Mouse (Mus musculus) forebrain, embryonic 14.5 days (tissue): ENCODE measurements around the gene Rbm5. TPM values are rescaled to one million over a fixed set of nuclear protein-coding genes. Genes with fewer than 3 reads are reported as not detected.

Experiments used
- ATAC-seq: fragments of 200-750 bp; cut with Nextera tagmentation; 2 replicates; pipeline ENCODE4 v1.8.0; 2017; ENCODE audit warnings: mild to moderate bottlenecking, moderate library complexity
- DNase-seq: peaks from one replicate; pipeline ENCODE4 v3.0.0-alpha.2; 2015; ENCODE audit warnings: low spot score
- H3K27ac ChIP-seq: fragments of 300-500 bp; sonication (generic); 2 replicates; pipeline ENCODE4 v1.5.1; 2014; ENCODE audit warnings: low read depth, mild to moderate bottlenecking, control low read depth, low read length, moderate library complexity
- H3K27me3 ChIP-seq: fragments of 300-500 bp; sonication (generic); replicated peaks from 2 replicates; pipeline ENCODE4 v1.6.1; 2014; ENCODE audit warnings: low read length, control low read depth, mixed read lengths; ENCODE audit not compliant: control insufficient read depth, insufficient read depth
- H3K36me3 ChIP-seq: fragments of 300-500 bp; sonication (generic); 2 replicates; pipeline ENCODE4 v1.6.1; 2014; ENCODE audit warnings: low read length, control low read depth; ENCODE audit not compliant: control insufficient read depth, insufficient read depth
- H3K4me1 ChIP-seq: fragments of 300-500 bp; sonication (generic); 2 replicates; pipeline ENCODE4 v1.6.1; 2014; ENCODE audit warnings: antibody characterized with exemption, low read length, control low read depth; ENCODE audit not compliant: control insufficient read depth, insufficient read depth
- H3K4me2 ChIP-seq: fragments of 300-500 bp; sonication (generic); 2 replicates; pipeline ENCODE4 v1.6.1; 2014; ENCODE audit warnings: mild to moderate bottlenecking, control low read depth, low read length
- H3K4me3 ChIP-seq: fragments of 300-500 bp; sonication (generic); 2 replicates; pipeline ENCODE4 v1.5.1; 2014; ENCODE audit warnings: low read depth, low read length, control low read depth
- H3K9ac ChIP-seq: fragments of 300-500 bp; sonication (generic); 2 replicates; pipeline ENCODE4 v1.6.1; 2014; ENCODE audit warnings: mild to moderate bottlenecking, low read length, control low read depth, moderate library complexity
- H3K9me3 ChIP-seq: fragments of 300-500 bp; sonication (generic); replicated peaks from 2 replicates; pipeline ENCODE4 v1.6.1; 2016; ENCODE audit warnings: low read length, control low read depth, mixed read lengths; ENCODE audit not compliant: control insufficient read depth
- WGBS: fragments of 180-500 bp; shearing (Covaris S2); extraction: QIAGEN DNeasy Blood & Tissue Kit; methylation state at CpG from one replicate; pipeline ENCODE4 v1.1.7; 2014; 5-methylcytosine and 5-hydroxymethylcytosine counted together
- polyA plus RNA-seq: library from polyadenylated mRNA; unstranded; fragments of >200 nt; fragmentation: Nextera tagmentation; extraction: Ambion mirVana; gene quantifications from 2 replicates; pipeline ENCODE4 v1.2.1, GENCODE M21; 2014

Gene Rbm5
- polyA plus RNA-seq, 1 experiment from 2014 or later = 188 TPM

DNA sequence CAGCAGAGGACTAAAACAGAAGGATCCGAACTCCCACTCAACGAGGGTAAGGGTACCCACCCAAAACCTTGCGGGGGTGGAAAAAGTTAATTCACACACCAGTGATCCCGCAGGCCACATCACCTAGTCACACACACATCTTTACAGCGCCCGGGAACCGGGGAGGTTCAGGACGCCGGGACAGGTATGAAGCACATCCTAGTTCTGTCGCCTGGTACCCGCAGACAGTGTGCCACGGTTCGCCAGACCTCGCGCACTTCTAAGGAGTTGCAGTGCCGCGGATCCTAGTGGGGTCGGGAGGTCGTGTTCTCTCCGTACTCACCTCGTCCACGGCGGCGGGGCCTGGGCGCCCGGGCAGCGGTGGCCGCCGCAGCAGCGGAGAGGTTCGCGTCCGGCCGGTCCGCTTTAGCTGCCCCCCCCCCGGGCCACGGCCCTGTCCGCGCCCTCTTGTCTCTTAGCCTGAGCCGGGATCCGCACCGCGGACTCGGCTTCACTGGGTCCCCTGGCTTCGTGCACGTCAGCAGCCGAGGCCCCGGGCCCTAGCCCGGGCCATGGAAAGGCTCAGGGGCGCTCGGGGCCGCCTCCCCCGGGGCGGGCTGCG lies 61.6 kb downstream of the Rbm5 start:
- peaks cover 12% of the 10 kb centered on the region; the same call in 1 of the 2 replicates for H3K27me3 ChIP-seq
- peaks cover 25% of the 10 kb centered on the region for H3K4me1 ChIP-seq
- ATAC-seq = peak; percentile 9; the same call in 1 of the 2 replicates

DNA sequence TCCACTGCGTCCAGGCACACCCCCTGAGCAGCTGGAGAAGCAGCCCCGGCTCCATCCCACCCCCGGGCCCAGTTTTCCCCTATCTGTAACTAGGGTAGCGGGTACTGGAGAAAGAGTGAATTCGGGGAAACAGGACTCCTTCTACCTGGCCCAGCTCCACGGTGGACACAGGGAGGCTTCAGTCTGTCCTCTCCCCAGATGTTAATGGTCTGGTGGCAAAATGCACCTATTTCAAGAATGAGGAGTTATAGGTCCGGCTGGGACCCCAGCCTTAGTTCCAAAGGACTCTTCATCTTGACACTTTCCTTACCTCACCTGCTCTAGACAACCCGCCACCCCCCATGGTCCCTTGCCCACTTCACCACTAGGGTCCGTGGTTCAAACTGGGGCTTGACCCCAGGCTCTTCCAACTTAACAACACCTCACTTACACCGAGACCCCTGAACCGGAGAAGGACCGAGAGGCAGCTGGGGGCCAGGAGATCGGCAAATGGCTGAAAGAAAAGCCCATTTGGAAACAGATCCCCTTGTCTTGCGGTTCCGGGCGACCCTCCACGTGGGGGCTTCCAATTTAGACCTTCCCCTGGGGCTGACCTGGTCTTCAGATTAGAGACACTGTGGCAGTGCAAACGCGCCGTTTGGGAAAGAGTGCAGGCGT lies 62.2 kb downstream of the Rbm5 start:
- ATAC-seq (no peak), DNase-seq (no peak)
- peaks cover 17% of the 10 kb centered on the region for H3K36me3 ChIP-seq
- H3K9me3 ChIP-seq = no peaks in the 10 kb centered on the region
- H3K4me1 ChIP-seq = peaks cover 22% of the 10 kb centered on the region
- H3K27me3 ChIP-seq = peaks cover 12% of the 10 kb centered on the region; the same call in 1 of the 2 replicates
- H3K27ac ChIP-seq = peak overlapping the region; percentile 81
- WGBS = 7% methylated on average over 21 of the region's 21 CpGs
- peak overlapping the region; percentile 94 for H3K4me2 ChIP-seq
- H3K9ac ChIP-seq = peak overlapping the region; percentile 88
- H3K4me3 ChIP-seq = peak overlapping the region; percentile 68

More for the DNA sequence above, 61.6 kb downstream of the Rbm5 start:
- no peak for DNase-seq
- WGBS = 2% methylated on average over 44 of the region's 55 CpGs
- Histone ChIP-seq H3K4me3 (peak overlapping the region; percentile 68), H3K9me3 (no peaks in the 10 kb centered on the region), H3K27ac (peak overlapping the region; percentile 78; the same call in 1 of the 2 replicates), H3K36me3 (peaks cover 11% of the 10 kb centered on the region; the same call in 1 of the 2 replicates), H3K4me2 (peak overlapping the region; percentile 94), H3K9ac (peak overlapping the region; percentile 88)

DNA sequence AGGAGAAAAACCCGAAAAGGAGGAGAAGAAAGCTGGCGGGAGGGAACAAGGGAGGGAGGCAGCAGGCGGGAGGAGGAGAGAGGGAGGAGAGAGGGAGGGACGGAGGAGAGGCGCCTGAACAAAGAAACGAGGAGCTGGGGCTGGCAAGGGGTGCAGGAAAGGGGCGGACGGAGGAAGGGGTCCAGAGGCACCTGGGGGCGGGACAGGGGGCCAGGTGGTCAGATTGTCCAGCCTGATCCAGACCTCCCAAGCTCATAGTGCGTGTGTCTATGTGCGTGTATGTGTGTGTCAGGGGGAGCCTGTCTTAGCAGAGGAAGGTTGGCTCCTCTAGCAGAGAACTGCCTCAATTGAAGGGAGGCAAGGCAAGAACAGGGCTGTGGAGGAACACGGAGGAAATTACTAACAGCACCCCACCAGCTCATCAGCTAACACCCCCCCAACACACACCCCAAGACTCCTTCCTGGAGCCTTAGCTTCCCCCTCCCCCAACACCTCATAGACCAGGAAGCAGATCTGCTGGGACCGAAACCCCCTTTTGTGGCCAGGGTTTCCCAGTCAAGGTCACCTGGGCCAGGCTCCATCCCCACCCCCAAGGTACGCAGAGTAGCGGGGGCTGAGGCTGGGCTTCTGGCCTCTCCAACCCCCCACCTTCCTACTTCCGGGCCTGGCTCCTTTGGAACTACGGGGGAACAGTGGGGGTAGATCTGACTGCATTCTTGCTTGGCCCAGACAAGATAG lies 62.9 kb downstream of the Rbm5 start:
- peaks cover 12% of the 10 kb centered on the region; the same call in 1 of the 2 replicates for H3K27me3 ChIP-seq
- H3K4me2 ChIP-seq = peak overlapping the region; percentile 94
- ATAC-seq (peak; percentile 33), DNase-seq (peak; percentile 69)
- peak overlapping the region; percentile 68 for H3K4me3 ChIP-seq
- H3K9ac ChIP-seq = peak overlapping the region; percentile 88
- H3K36me3 ChIP-seq = peaks cover 19% of the 10 kb centered on the region
- WGBS = 5% methylated on average over 17 of the region's 17 CpGs
- H3K9me3 ChIP-seq = no peaks in the 10 kb centered on the region
- peak overlapping the region; percentile 81 for H3K27ac ChIP-seq
- peaks cover 24% of the 10 kb centered on the region for H3K4me1 ChIP-seq

DNA sequence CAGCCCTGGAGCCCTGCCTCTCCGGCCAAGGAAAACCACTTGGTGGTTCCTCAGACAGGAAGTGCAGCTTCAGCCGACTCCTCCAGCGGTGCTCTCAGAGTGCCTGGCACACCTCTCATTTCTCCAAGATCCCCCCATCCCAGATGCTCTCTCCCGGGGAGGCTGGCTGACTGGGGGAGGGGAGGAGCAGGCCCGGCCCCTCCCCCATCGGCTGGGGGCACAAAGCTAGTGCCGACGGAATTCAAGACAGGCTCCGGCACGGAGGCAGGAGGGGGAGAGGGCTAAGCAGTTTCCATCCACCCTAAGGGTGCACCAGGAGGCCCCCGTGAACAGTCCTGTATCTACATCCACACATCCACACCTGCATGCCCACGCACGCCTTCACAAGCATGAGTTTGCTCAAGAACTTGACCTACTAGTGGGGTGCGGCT lies 64.0 kb downstream of the Rbm5 start:
- peak; percentile 55 for DNase-seq
- Histone ChIP-seq H3K4me1 (peaks cover 33% of the 10 kb centered on the region), H3K4me3 (peak overlapping the region; percentile 68), H3K9me3 (no peaks in the 10 kb centered on the region), H3K9ac (peak overlapping the region; percentile 88), H3K4me2 (peak overlapping the region; percentile 94), H3K27me3 (peaks cover 11% of the 10 kb centered on the region; the same call in 1 of the 2 replicates), H3K36me3 (peaks cover 19% of the 10 kb centered on the region), H3K27ac (peak overlapping the region; percentile 81; the same call in 1 of the 2 replicates)
- ATAC-seq = peak; percentile 11; the same call in 1 of the 2 replicates
- WGBS = 5% methylated on average over 14 of the region's 14 CpGs

DNA sequence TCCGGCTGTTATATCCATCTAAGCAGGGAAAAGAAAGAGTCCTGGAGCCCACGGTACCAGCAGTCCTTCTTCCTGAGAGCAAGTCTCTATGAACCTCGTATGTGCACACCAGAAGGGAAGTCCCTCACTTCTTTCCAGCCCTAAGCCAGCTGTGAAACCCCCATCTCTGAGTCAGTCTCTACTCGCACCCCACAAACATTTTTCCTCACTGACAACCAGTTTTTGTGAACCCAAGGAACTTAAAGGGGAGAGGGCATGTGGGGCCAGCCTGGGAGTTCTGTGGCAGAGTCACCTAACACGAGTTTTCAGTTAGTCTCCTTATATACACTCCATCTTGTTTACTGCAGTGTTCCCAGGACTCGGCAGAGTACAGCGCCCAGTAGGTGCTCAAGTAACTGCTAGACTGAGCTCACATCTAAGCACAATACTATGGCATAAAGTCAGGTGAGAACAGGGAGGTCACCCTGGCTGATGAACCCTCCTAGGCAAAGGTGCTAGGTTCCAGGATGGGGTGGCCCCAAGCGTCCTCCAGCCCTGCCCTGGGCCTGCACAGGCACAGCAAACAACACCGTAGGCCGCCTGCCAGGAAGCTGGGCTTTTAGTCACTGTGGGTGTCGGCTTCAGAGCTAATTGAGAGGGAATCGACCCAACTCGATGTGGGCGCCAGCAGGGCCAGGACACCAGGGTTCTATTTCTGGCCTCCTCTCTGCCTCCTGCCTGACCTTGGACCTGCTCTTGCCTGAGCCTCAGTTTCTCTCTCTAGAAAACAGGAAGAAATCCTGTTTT lies 67.3 kb downstream of the Rbm5 start:
- DNase-seq (no peak), ATAC-seq (no peak)
- peaks cover 62% of the 10 kb centered on the region for H3K4me1 ChIP-seq
- peaks cover 2% of the 10 kb centered on the region; the same call in 1 of the 2 replicates for H3K27me3 ChIP-seq
- WGBS = 56% methylated on average over 14 of the region's 14 CpGs
- 0 out of 2 replicates have a peak overlapping the region, but pooled peaks have one; percentile 1 for H3K9ac ChIP-seq
- H3K27ac ChIP-seq = no peak overlapping the region
- no peak overlapping the region for H3K4me3 ChIP-seq
- H3K36me3 ChIP-seq = peaks cover 19% of the 10 kb centered on the region
- H3K9me3 ChIP-seq = no peaks in the 10 kb centered on the region
- H3K4me2 ChIP-seq = no peak overlapping the region

DNA sequence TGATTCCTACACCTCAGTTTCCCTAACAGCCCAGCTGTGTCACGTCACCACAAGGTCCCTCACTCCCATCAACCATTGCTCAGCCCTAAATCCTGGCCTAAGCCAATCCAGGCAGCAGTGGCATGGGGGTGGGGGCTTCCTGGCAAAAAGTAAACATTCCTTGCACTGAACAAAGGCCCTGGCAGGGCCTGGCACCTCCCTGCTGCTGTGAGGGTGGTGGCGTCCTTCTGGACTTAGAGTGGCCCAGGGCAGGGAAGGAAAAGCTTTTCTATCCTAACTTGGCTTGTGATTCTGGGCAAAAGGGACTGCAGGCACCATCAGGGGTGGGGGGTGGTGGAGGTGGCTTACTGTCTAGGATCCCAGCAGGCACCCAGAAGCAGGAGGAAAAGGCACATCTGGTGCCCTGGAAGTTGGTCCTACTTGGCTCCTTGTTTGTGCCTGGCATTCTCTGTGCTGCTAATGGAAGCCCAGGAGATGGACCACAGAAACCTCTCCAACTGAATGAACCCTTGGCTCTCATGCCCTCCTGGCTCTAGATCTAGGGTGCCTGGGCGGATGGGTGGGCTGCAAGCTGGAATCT lies 68.1 kb downstream of the Rbm5 start:
- no peak overlapping the region for H3K4me3 ChIP-seq
- 0 out of 2 replicates have a peak, but pooled peaks cover 2% of the 10 kb centered on the region for H3K27me3 ChIP-seq
- H3K4me1 ChIP-seq = peaks cover 66% of the 10 kb centered on the region
- WGBS = 63% methylated on average over 3 of the region's 3 CpGs
- ATAC-seq (no peak), DNase-seq (no peak)
- no peak overlapping the region for H3K9ac ChIP-seq
- no peak overlapping the region for H3K4me2 ChIP-seq
- H3K27ac ChIP-seq = no peak overlapping the region
- no peaks in the 10 kb centered on the region for H3K9me3 ChIP-seq
- peaks cover 19% of the 10 kb centered on the region for H3K36me3 ChIP-seq

DNA sequence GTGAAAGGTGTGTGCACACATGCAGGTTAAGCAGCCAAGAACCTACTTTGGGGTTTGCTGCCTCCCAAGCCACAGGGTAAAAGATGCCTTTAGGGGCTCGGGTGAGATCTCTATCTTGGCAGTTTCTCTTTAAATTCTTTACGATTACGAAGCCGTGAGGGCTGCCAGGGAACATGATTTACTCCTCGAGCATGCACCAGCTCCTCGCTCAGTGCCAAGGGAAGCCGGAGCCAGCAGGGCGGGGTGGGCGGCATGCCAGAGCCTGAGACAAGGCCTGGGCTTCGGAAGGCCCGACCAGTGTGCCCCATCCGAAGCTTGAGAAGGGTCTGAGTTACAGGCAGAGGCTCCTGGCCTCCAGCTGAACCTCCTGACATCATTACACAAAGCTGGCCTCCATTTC lies 69.2 kb downstream of the Rbm5 start:
- peak overlapping the region; percentile 44 for H3K27ac ChIP-seq
- no peak overlapping the region for H3K9ac ChIP-seq
- ATAC-seq (peak; percentile 47; the same call in 1 of the 2 replicates), DNase-seq (peak; percentile 93)
- no peak overlapping the region for H3K4me2 ChIP-seq
- H3K4me3 ChIP-seq = no peak overlapping the region
- H3K27me3 ChIP-seq = 0 out of 2 replicates have a peak, but pooled peaks cover 2% of the 10 kb centered on the region
- peaks cover 19% of the 10 kb centered on the region for H3K36me3 ChIP-seq
- no peaks in the 10 kb centered on the region for H3K9me3 ChIP-seq
- WGBS = 27% methylated on average over 12 of the region's 12 CpGs
- H3K4me1 ChIP-seq = peaks cover 68% of the 10 kb centered on the region
